Mouse (Mus musculus): ENCODE measurements around the gene Brca1. TPM values are rescaled to one million over a fixed set of nuclear protein-coding genes. Genes with fewer than 3 reads are reported as not detected.
"Not testable (repeated sequence)": the region's sequence is repeated elsewhere in the genome, so short reads cannot be mapped to it uniquely, and the experiment has no call there.

Gene Brca1
- total and polyA plus RNA-seq, 3 experiments: 0.18 to 0.63 (median 0.20) TPM

- H3K27me3 ChIP-seq (ENCODE audit: control insufficient read depth, insufficient read depth, low read length): no peaks in the 10 kb centered on the region
- no peaks in the 10 kb centered on the region for H3K79me2 ChIP-seq (replicated peaks; ENCODE audit: control insufficient read depth, insufficient read depth, low read length)
- intact Hi-C loops (cut with DNase I): no loop called here
- 89% methylated on average over 10 of the region's 10 CpGs for WGBS
- TF ChIP-seq POLR2A (IDR thresholded peaks at IDR 0.05; ENCODE audit: insufficient read depth, low read depth, low read length) (no peak), EP300 (IDR thresholded peaks at IDR 0.05; ENCODE audit: insufficient read depth, low read depth, low read length) (no peak), CTCF (IDR thresholded peaks at IDR 0.05) (no peak)
- DNase-seq: peak in 1 of 2 experiments; percentile 30
- peaks cover under 1% of the 10 kb centered on the region for H3K4me1 ChIP-seq (ENCODE audit: control insufficient read depth, insufficient read depth, low read length)
- H3K9ac ChIP-seq (ENCODE audit: low read depth, low read length): no peak overlapping the region
- no peak overlapping the region for H3K4me3 ChIP-seq
- no peak overlapping the region for H3K27ac ChIP-seq
- no peaks in the 10 kb centered on the region for H3K36me3 ChIP-seq (ENCODE audit: control insufficient read depth, insufficient read depth, low read length)
Measured at GRCm38 (mm10) chr11:101587676-101588075, 35.9 kb upstream of the Brca1 start.

- intact Hi-C loops (cut with DNase I): no loop called here
- no peak for DNase-seq
- Histone ChIP-seq H3K27ac (no peak overlapping the region), H3K79me2 (replicated peaks; ENCODE audit: control insufficient read depth, insufficient read depth, low read length) (no peaks in the 10 kb centered on the region), H3K4me3 (no peak overlapping the region), H3K27me3 (ENCODE audit: control insufficient read depth, insufficient read depth, low read length) (no peaks in the 10 kb centered on the region), H3K9ac (ENCODE audit: low read depth, low read length) (no peak overlapping the region), H3K36me3 (ENCODE audit: control insufficient read depth, insufficient read depth, low read length) (no peaks in the 10 kb centered on the region; the same call in 1 of the 2 replicates), H3K4me1 (ENCODE audit: control insufficient read depth, insufficient read depth, low read length) (peaks cover 4% of the 10 kb centered on the region)
- TF ChIP-seq CTCF (IDR thresholded peaks at IDR 0.05): no peak
- no peak for TF ChIP-seq EP300 (IDR thresholded peaks at IDR 0.05; ENCODE audit: insufficient read depth, low read depth, low read length)
- TF ChIP-seq POLR2A (IDR thresholded peaks at IDR 0.05; ENCODE audit: insufficient read depth, low read depth, low read length): no peak
- WGBS: 56% methylated on average over 4 of the region's 4 CpGs
Measured at GRCm38 (mm10) chr11:101585805-101586204, 34.0 kb upstream of the Brca1 start.

- H3K9ac ChIP-seq (ENCODE audit: low read depth, low read length); H3K27me3 ChIP-seq (ENCODE audit: control insufficient read depth, insufficient read depth, low read length); H3K36me3 ChIP-seq (ENCODE audit: control insufficient read depth, insufficient read depth, low read length); H3K4me1 ChIP-seq (ENCODE audit: control insufficient read depth, insufficient read depth, low read length); H3K79me2 ChIP-seq (replicated peaks; ENCODE audit: control insufficient read depth, insufficient read depth, low read length); intact Hi-C loops (cut with DNase I); H3K27ac ChIP-seq; H3K4me3 ChIP-seq; DNase-seq: not testable (repeated sequence)
- 94% methylated on average over 1 of the region's 1 CpGs for WGBS
Measured at GRCm38 (mm10) chr11:101585031-101585430, 33.3 kb upstream of the Brca1 start.

GRCm38 (mm10) chr11:101583205-101583604 lies 31.4 kb upstream of the Brca1 start:
- no peak overlapping the region for H3K9ac ChIP-seq (ENCODE audit: low read depth, low read length)
- no peak for TF ChIP-seq POLR2A (IDR thresholded peaks at IDR 0.05; ENCODE audit: insufficient read depth, low read depth, low read length)
- no peak for TF ChIP-seq EP300 (IDR thresholded peaks at IDR 0.05; ENCODE audit: insufficient read depth, low read depth, low read length)
- TF ChIP-seq CTCF (IDR thresholded peaks at IDR 0.05): no peak
- H3K4me1 ChIP-seq (ENCODE audit: control insufficient read depth, insufficient read depth, low read length): peaks cover 4% of the 10 kb centered on the region
- intact Hi-C loops (cut with DNase I): no loop called here
- H3K4me3 ChIP-seq: no peak overlapping the region
- no peak overlapping the region for H3K27ac ChIP-seq
- no peaks in the 10 kb centered on the region; the same call in 1 of the 2 replicates for H3K36me3 ChIP-seq (ENCODE audit: control insufficient read depth, insufficient read depth, low read length)
- H3K27me3 ChIP-seq (ENCODE audit: control insufficient read depth, insufficient read depth, low read length): no peaks in the 10 kb centered on the region
- no peak for DNase-seq
- 67% methylated on average over 2 of the region's 2 CpGs for WGBS
- no peaks in the 10 kb centered on the region for H3K79me2 ChIP-seq (replicated peaks; ENCODE audit: control insufficient read depth, insufficient read depth, low read length)

- TF ChIP-seq CTCF (IDR thresholded peaks at IDR 0.05) (no peak), POLR2A (IDR thresholded peaks at IDR 0.05; ENCODE audit: insufficient read depth, low read depth, low read length) (peak; percentile 59), EP300 (IDR thresholded peaks at IDR 0.05; ENCODE audit: insufficient read depth, low read depth, low read length) (no peak)
- DNase-seq: peak; percentile 76
- H3K79me2 ChIP-seq (replicated peaks; ENCODE audit: control insufficient read depth, insufficient read depth, low read length): no peaks in the 10 kb centered on the region
- H3K27me3 ChIP-seq (ENCODE audit: control insufficient read depth, insufficient read depth, low read length): no peaks in the 10 kb centered on the region
- peak within 1 kb of the TSS; percentile 76 for H3K9ac ChIP-seq (ENCODE audit: low read depth, low read length)
- H3K4me3 ChIP-seq: peak within 1 kb of the TSS; percentile 76
- intact Hi-C loops (cut with DNase I): no loop called here
- H3K27ac ChIP-seq: peak within 1 kb of the TSS; percentile 82
- peaks cover 4% of the 10 kb centered on the region for H3K4me1 ChIP-seq (ENCODE audit: control insufficient read depth, insufficient read depth, low read length)
- 17% methylated on average over 31 of the region's 31 CpGs for WGBS
- no peaks in the 10 kb centered on the region; the same call in 1 of the 2 replicates for H3K36me3 ChIP-seq (ENCODE audit: control insufficient read depth, insufficient read depth, low read length)
Measured at GRCm38 (mm10) chr11:101582054-101583035, 30.6 kb upstream of the Brca1 start, which contains the start of gene Tmem106a. Gene Tmem106a, plus strand, starts transcription at chr11:101582242.

Measured in heart, adult 2 months (tissue).